Mouse (Mus musculus) urinary bladder, postnatal 25 days (tissue): ENCODE measurements at regions not wholly inside any gene's neighbourhood (a gene's known extent, or its start where the extent isn't known, plus 50 kb on each side); places are given as distances from the start of the nearest gene placed in this dataset.

ENCODE experiments used
- DNase-seq: peaks from one replicate; pipeline ENCODE4 v3.0.0; 2022; ENCODE audit warnings: low spot score

DNA sequence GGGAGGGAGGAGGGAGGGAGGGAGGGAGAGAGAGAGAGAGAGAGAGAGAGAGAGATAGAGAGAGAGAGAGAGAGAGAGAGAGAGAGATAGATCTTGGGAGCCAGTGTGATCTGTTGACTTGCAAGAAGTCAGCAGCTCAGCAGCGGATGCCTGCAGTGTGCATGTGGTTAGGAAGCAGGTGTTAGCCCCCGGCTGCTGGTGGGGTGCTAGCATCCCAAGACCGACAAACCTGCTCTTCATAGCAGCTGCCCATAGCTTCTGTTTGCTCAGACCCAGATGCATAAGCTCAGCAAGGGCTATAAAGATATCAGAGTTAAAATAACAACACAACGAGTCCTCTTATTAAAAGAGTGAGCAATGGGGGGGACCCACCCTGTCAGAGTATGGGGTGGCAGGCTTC lies 88.7 kb upstream of the Hdac4 start:
- DNase-seq, result no peak

DNA sequence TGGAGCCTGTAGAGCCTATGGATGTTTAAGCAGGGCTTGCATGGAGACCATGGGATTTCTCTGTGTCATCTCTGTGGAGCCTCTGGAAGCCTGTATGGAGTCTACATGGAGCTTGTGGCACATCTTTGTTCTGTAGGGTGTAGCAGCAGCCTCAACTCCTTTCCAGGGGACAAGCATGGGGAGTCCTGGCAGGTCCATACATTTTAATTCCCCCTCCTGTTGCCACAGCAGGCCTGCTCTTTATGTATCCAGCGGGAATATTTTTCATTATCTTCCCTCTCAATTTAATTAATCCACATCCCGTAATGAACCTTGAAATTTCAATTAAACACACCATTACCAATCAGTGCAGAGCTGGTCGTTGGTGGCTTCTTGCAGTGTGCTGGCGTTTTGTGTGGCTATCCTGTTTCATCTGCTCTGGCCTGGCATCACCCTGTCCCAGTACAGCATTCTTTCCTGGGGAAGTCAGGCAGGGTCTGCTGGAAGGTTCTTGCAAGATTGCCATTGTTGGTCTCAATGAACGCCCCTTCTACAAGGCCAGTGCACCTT lies 81.8 kb upstream of the Hdac4 start:
- DNase-seq, result no peak

DNA sequence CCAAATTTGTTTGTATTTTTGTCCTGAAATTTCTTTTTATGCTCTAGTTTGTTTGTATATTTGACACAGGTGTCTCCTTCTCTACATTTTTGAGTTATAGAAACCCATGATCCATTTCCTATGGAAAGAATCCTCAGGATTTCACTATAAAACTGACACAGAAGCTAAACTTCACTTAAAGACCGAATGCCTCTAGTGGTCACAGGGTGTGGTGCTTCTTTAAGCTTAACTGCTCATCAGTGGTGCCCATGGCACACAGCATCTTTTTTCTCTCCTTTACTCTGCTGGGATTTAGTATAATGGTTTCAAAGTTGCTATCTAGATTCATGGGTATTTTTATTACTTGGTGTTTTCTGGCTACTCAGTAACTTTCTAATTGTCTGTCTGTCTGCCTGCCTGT lies 79.9 kb upstream of the Hdac4 start:
- DNase-seq, result no peak

GRCm38 (mm10) chr1:92273760-92274159 lies 78.3 kb upstream of the Hdac4 start:
- no peak for DNase-seq

DNA sequence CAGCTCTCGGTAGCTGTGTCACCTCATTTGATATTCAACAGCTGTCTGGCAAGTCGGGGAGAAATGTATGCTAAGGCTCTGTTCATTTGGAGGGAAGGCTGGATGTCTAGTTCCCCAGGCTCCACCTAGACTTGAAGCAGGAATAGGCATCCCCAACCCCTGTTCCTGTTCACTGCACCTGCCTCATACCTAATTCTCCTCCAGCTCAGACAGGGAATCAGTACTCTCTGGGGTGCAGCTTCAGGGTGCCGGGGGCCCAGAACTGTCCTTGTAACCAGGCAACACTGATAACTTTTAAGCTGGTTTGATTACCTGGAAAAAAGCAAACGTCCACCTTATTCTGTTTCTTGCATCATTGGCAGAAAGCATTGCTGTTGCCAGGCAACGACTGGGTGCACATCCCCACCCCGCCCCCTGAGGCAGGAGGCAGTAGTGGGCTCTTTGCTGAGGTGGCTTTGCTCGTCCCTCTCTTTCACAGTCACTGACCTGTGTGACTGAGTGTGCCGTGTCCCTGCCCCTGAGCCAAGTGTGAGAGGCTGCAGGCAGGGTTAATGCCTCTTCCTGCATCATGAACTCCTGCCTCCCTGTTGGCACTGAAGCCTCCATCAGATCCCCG lies 76.3 kb upstream of the Hdac4 start:
- no peak for DNase-seq

DNA sequence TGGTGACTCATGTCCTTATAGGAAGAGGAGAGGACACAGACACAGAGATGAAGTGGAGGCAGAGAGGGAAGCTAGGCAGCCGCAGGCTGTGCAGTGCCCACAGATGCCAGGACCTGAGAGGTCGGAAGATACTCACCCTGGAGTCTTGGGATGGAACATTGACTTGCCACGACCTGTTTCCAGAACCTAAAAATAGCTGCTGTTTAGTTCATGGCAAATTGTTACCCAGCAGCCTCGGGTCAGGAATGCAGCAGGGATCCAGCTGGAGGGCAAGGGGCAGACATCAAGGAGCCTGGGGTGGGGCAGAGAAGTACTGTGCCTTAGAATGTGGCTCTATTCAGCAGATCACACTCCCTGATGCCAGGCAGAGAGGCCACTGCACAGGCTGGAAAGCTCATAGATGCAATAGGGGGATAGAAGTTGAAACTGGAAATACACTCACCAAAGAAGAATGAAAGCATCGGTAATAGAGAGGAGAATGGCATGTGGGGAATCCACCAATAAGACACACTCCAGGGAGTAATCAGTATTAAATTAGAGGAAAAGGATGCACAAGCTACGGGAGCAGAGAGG lies 75.1 kb upstream of the Hdac4 start:
- DNase-seq, result no peak

DNA sequence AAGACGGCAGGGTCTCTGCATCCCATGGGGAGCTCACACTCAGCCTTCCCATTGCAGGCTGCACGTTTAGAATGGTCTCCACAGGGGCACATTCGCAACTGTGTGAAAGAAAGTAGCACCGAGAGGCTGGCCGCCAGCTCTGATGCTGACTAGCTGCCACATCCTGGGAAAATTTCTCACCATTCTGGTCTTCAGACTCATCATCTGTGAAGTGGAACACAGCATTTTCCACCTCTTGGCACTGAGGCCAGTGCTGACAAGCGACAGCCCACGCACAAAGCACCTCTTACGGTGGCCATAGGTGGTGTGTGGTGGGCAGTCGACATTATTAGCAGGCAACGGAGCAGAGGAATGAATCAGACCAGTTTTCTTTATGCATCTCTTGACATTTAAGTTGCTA lies 74.0 kb upstream of the Hdac4 start:
- no peak for DNase-seq

GRCm38 (mm10) chr1:92264941-92265340 lies 69.4 kb upstream of the Hdac4 start:
- DNase-seq, result no peak

DNA sequence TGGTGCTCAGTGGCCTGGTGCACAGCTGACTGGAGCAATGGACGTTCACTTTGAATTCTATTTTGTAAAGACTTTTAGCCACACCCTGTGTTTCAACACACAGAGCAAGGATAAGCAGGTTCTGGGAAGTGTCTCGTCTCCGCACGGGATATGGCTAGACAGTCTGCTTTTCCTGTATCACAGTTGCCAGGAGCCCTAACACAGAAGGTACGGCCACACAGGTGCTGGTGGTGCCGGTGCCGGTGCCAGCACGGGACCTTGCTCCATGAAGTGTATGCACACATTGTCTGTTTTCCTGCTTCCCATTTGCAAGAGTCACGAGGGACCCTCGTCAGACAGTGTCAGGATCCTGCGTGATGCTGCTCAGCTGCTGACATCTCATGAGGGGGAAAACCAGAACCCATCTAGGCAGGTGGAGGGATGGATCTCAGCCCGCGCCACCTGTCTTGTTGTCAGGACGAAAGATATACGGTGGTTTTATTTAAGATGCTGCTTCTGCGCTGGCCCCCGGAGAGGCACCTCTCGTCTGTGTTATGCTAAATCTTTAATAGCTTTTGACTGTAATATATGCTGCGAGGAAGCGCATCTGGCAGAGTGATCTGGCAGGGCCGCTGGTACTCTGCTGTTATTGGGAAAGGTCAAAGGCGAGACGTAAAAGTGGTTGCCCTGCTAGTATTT lies 64.4 kb upstream of the Hdac4 start:
- DNase-seq, result no peak

DNA sequence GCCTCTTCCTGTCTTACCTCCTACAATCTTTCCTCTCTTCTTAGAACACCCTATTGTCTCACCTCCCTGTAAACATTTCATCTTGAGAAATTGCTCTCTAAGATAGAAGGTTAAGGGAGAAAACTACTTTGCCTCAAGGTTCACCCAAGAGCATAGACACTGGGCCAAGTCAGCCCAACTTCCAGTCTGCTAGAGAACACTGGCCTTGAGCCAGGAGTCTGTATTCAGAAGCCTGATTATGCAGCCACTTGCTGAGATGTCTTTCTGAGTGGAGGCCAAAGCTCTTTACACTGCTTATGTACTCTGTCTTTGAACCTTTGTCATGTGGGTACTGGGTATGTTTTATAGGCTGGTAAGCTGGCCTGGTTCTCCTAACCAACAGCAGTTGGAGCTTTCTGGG lies 62.5 kb upstream of the Hdac4 start:
- no peak for DNase-seq

DNA sequence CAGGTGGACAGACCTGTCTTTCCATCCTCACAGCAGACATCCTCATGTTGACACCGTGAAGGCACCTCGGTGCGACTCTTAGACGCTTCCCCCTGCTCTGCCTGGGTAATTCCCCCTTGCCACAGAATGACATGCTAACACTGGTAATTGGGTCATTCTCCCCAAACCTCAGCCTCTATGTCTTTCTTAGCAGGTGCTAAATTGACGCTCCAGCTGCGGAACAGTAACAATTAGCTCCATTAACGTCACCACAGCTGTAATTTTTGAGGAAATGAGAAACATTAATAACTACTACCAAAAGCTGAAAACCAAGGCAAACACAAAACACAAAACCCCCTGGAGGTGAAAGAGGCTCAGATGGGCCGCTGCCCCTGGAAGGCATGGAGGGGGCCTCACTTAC lies 57.6 kb upstream of the Hdac4 start:
- no peak for DNase-seq

DNA sequence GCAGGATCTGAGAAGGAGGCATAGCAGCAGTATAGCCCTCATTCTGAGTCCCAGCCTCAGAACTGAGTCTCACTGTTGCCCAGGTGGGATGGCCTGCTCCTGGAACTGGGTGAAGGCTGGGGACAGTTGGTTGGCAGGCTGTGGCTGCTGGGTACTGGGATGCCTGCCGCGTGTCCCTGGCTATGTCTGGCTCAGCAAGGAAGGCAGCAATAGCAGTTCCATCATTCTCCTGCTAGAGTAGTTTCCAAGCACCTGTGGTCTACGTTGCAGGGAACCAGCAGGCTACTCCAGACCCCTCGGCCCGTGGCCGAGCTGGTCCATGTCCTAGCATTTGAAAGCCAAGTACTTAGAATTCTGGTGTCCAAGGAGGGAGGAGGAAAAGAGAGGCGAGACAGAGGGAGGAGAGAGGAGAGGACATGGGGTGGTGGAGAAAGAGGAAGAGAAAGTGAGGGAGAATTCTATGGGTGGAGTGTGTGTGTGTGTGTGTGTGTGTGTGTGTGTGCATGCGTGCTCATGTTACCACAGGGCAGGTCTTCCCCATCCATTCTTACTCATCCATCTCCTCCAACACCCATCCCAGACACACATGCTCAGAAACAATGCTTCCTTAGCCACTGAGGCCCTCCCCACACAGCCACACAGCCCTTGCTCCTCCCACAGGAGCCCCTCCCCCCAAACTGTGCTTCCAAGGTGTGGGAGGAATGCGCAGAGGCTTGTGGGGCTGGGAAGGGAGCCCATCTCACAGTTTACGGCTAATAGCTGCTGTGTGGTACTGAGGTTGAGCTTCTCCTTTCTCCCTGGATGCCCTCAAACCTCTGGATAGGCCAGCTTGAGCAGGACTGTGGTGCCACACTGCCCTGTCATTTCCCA lies 55.3 kb upstream of the Hdac4 start:
- no peak for DNase-seq
